Mouse (Mus musculus) liver, embryonic 15.5 days (tissue): Measurements from ENCODE around the gene Ulk1. TPM values are rescaled to one million over a fixed set of nuclear protein-coding genes. Genes with fewer than 3 reads are reported as not detected.
A peak's percentile ranks its signal among the peaks of the same experiment; 100 is the strongest.
"Not testable (repeated sequence)": the region's sequence is repeated elsewhere in the genome, so short reads cannot be mapped to it uniquely, and the experiment has no call there.

Experiments
- ATAC-seq: fragments of 200-750 bp; cut with Nextera tagmentation; 2 replicates; pipeline ENCODE4 v1.8.0; 2017; ENCODE audit warnings: moderate number of reproducible peaks, mild to moderate bottlenecking, moderate library complexity; ENCODE audit not compliant: insufficient read depth
- H3K27ac ChIP-seq: fragments of 300-500 bp; sonication (generic); replicated peaks from 2 replicates; pipeline ENCODE4 v1.5.1; 2015; ENCODE audit warnings: mild to moderate bottlenecking, inconsistent platforms
- H3K27me3 ChIP-seq: fragments of 300-500 bp; sonication (generic); 2 replicates; pipeline ENCODE4 v1.6.1; 2015; ENCODE audit warnings: mild to moderate bottlenecking, inconsistent platforms
- H3K36me3 ChIP-seq: fragments of 300-500 bp; sonication (generic); replicated peaks from 2 replicates; pipeline ENCODE4 v1.6.1; 2015; ENCODE audit warnings: moderate library complexity, mild to moderate bottlenecking, inconsistent platforms
- H3K4me1 ChIP-seq: fragments of 300-500 bp; sonication (generic); replicated peaks from 2 replicates; pipeline ENCODE4 v1.6.1; 2015; ENCODE audit warnings: inconsistent platforms
- H3K4me2 ChIP-seq: fragments of 300-500 bp; sonication (generic); 2 replicates; pipeline ENCODE4 v1.6.1; 2015; ENCODE audit warnings: moderate library complexity, mild to moderate bottlenecking, inconsistent platforms
- H3K4me3 ChIP-seq: fragments of 300-500 bp; sonication (generic); replicated peaks from 2 replicates; pipeline ENCODE4 v1.5.1; 2015; ENCODE audit warnings: mild to moderate bottlenecking, inconsistent platforms
- H3K9ac ChIP-seq: fragments of 300-500 bp; sonication (generic); 2 replicates; pipeline ENCODE4 v1.6.1; 2015; ENCODE audit warnings: moderate library complexity, mild to moderate bottlenecking, inconsistent platforms
- H3K9me3 ChIP-seq: fragments of 300-500 bp; sonication (generic); replicated peaks from 2 replicates; pipeline ENCODE4 v1.6.1; 2016; ENCODE audit warnings: inconsistent platforms
- WGBS: fragments of 180-500 bp; shearing (Covaris S2); methylation state at CpG from one replicate; pipeline ENCODE4 v1.1.7; 2015; ENCODE audit warnings: mixed read lengths; ENCODE audit not compliant: insufficient replicate concordance; 5-methylcytosine and 5-hydroxymethylcytosine counted together
- polyA plus RNA-seq: library from polyadenylated mRNA; unstranded; fragments of >200 nt; fragmentation: Nextera tagmentation; extraction: Ambion mirVana; gene quantifications from 2 replicates; pipeline ENCODE4 v1.2.1, GENCODE M21; 2015

Ulk1 gene
- 11.6 and 15.2 TPM in 2 replicates for polyA plus RNA-seq

- H3K27me3 ChIP-seq, result no peaks in the 10 kb centered on the region
- under 1% methylated on average over 80 of the region's 80 CpGs for WGBS
- peak within 1 kb of the TSS; percentile 99 for H3K9ac ChIP-seq
- H3K4me1 ChIP-seq, result peaks cover 53% of the 10 kb centered on the region
- peaks cover 26% of the 10 kb centered on the region for H3K36me3 ChIP-seq
- H3K9me3 ChIP-seq, result no peaks in the 10 kb centered on the region
- H3K4me2 ChIP-seq, result peak within 1 kb of the TSS; percentile 88
- ATAC-seq, result peak; percentile 85
- peak within 1 kb of the TSS; percentile 96 for H3K4me3 ChIP-seq
- peak within 1 kb of the TSS; percentile 93 for H3K27ac ChIP-seq
Observed at GRCm38 (mm10) chr5:110809667-110810325, at the start of gene Ulk1. TSS of gene Ulk1 (minus strand) at chr5:110810097.

- no peaks in the 10 kb centered on the region for H3K27me3 ChIP-seq
- H3K4me1 ChIP-seq, result no peaks in the 10 kb centered on the region
- no peak overlapping the region for H3K27ac ChIP-seq
- no peak overlapping the region for H3K9ac ChIP-seq
- H3K36me3 ChIP-seq, result peaks cover 98% of the 10 kb centered on the region
- ATAC-seq, result no peak
- 65% methylated on average over 13 of the region's 13 CpGs for WGBS
- H3K4me2 ChIP-seq, result no peak overlapping the region
- H3K9me3 ChIP-seq, result no peaks in the 10 kb centered on the region
- H3K4me3 ChIP-seq, result no peak overlapping the region
Observed at GRCm38 (mm10) chr5:110859013-110859650, 49.2 kb upstream of the Ulk1 start.

GRCm38 (mm10) chr5:110857091-110857490, 47.2 kb upstream of the Ulk1 start:
- H3K27me3 ChIP-seq, result no peaks in the 10 kb centered on the region
- H3K4me3 ChIP-seq, result no peak overlapping the region
- H3K36me3 ChIP-seq, result peaks cover 98% of the 10 kb centered on the region
- no peak overlapping the region for H3K4me2 ChIP-seq
- H3K4me1 ChIP-seq, result no peaks in the 10 kb centered on the region
- 83% methylated on average over 5 of the region's 5 CpGs for WGBS
- no peak overlapping the region for H3K9ac ChIP-seq
- ATAC-seq, result no peak
- no peak overlapping the region for H3K27ac ChIP-seq
- no peaks in the 10 kb centered on the region for H3K9me3 ChIP-seq

GRCm38 (mm10) chr5:110852990-110853389, 43.1 kb upstream of the Ulk1 start:
- Histone ChIP-seq H3K9ac (no peak overlapping the region), H3K27me3 (no peaks in the 10 kb centered on the region), H3K4me1 (no peaks in the 10 kb centered on the region), H3K4me3 (no peak overlapping the region), H3K27ac (no peak overlapping the region), H3K9me3 (no peaks in the 10 kb centered on the region), H3K4me2 (no peak overlapping the region), H3K36me3 (peaks cover 95% of the 10 kb centered on the region)
- WGBS, result 73% methylated on average over 1 of the region's 1 CpGs
- ATAC-seq, result no peak

DNA sequence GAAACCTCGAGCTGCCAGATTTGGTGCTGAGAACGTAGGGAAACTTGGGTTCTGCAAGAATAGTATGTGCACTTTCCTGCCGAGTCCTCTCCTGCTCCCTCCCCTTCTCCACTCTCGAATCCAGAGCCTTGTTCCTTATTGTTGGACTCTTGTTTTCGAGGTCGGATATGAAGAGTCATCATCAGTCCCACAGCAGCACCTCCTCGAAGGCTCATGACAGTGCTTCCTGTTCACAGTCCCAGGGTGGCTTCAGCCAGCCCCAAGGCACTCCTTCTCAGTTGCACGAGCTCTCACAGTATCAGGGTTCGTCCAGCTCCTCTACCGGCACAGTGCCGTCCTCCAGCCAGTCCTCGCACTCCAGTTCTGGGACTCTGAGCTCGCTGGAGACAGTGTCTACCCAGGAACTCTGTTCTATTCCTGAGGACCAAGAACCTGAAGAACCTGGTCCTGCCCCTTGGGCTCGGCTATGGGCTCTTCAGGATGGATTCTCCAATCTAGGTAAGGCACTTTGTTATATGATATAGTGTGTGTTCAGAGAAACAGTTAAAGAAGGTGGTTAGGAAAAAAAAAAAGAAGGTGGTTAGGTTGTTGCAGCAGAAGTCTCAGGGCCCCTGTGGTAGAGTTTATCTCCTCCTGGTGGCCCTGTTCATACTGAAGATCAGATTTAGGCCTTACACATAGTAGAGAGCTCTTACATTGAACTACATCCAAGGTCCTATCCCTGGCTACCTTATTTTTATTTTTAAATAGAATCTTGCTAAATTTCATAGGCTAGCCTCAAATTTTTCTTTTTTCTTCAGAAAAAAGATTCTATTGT, 31.4 kb upstream of the Ulk1 start:
- H3K9me3 ChIP-seq, result no peaks in the 10 kb centered on the region
- peak overlapping the region; percentile 81 for H3K4me3 ChIP-seq
- H3K9ac ChIP-seq, result peak overlapping the region; percentile 37; the same call in 1 of the 2 replicates
- WGBS, result 50% methylated on average over 14 of the region's 14 CpGs
- H3K27me3 ChIP-seq, result no peaks in the 10 kb centered on the region
- peak overlapping the region; percentile 71 for H3K4me2 ChIP-seq
- peak overlapping the region; percentile 90 for H3K27ac ChIP-seq
- peaks cover 56% of the 10 kb centered on the region for H3K36me3 ChIP-seq
- no peak for ATAC-seq
- H3K4me1 ChIP-seq, result peaks cover 53% of the 10 kb centered on the region

- Histone ChIP-seq H3K9me3 (no peaks in the 10 kb centered on the region), H3K4me2 (peak overlapping the region; percentile 71), H3K27me3 (no peaks in the 10 kb centered on the region), H3K9ac (peak overlapping the region; percentile 77), H3K36me3 (peaks cover 48% of the 10 kb centered on the region), H3K27ac (peak overlapping the region; percentile 90), H3K4me3 (peak overlapping the region; percentile 81), H3K4me1 (peaks cover 59% of the 10 kb centered on the region)
- ATAC-seq, result no peak
- under 1% methylated on average over 4 of the region's 4 CpGs for WGBS
Observed at GRCm38 (mm10) chr5:110840465-110840864, 30.6 kb upstream of the Ulk1 start.

GRCm38 (mm10) chr5:110839678-110840365, 29.9 kb upstream of the Ulk1 start, which contains the start of the genes Hscb and Chek2:
TSS of gene Hscb (minus strand) at chr5:110839777.
TSS of gene Chek2 (plus strand) at chr5:110839979.
- peaks cover 66% of the 10 kb centered on the region for H3K4me1 ChIP-seq
- H3K4me2 ChIP-seq, result peak within 1 kb of the TSS; percentile 71
- WGBS, result under 1% methylated on average over 41 of the region's 41 CpGs

GRCm38 (mm10) chr5:110839038-110839677, 29.3 kb upstream of the Ulk1 start:
- peak; percentile 14; the same call in 1 of the 2 replicates for ATAC-seq

More at GRCm38 (mm10) chr5:110839678-110840365, 29.9 kb upstream of the Ulk1 start, which contains the start of the genes Hscb and Chek2:
- Histone ChIP-seq H3K36me3 (peaks cover 42% of the 10 kb centered on the region), H3K9me3 (no peaks in the 10 kb centered on the region), H3K27me3 (no peaks in the 10 kb centered on the region), H3K9ac (peak within 1 kb of the TSS; percentile 87), H3K4me3 (peak within 1 kb of the TSS; percentile 81), H3K27ac (peak within 1 kb of the TSS; percentile 98)
- ATAC-seq, result peak; percentile 83

GRCm38 (mm10) chr5:110838016-110838415, 28.1 kb upstream of the Ulk1 start:
- Histone ChIP-seq H3K36me3 (peaks cover 40% of the 10 kb centered on the region), H3K9ac (peak overlapping the region; percentile 87), H3K4me1 (peaks cover 76% of the 10 kb centered on the region), H3K4me2 (peak overlapping the region; percentile 71), H3K27ac (peak overlapping the region; percentile 98), H3K4me3 (peak overlapping the region; percentile 81)
- not testable (repeated sequence) for H3K27me3 ChIP-seq, ATAC-seq, H3K9me3 ChIP-seq
- WGBS, result 30% methylated on average over 5 of the region's 5 CpGs

More at GRCm38 (mm10) chr5:110839038-110839677, 29.3 kb upstream of the Ulk1 start:
- peak overlapping the region; percentile 87 for H3K9ac ChIP-seq
- no peaks in the 10 kb centered on the region for H3K9me3 ChIP-seq
- 1% methylated on average over 28 of the region's 28 CpGs for WGBS
- H3K4me3 ChIP-seq, result peak overlapping the region; percentile 81
- peaks cover 40% of the 10 kb centered on the region for H3K36me3 ChIP-seq
- peak overlapping the region; percentile 71 for H3K4me2 ChIP-seq
- H3K27me3 ChIP-seq, result no peaks in the 10 kb centered on the region
- peaks cover 71% of the 10 kb centered on the region for H3K4me1 ChIP-seq
- H3K27ac ChIP-seq, result peak overlapping the region; percentile 98

GRCm38 (mm10) chr5:110835959-110836358, 26.1 kb upstream of the Ulk1 start:
- H3K27me3 ChIP-seq, result no peaks in the 10 kb centered on the region
- peak overlapping the region; percentile 87 for H3K9ac ChIP-seq
- peak overlapping the region; percentile 81 for H3K4me3 ChIP-seq
- peaks cover 57% of the 10 kb centered on the region for H3K4me1 ChIP-seq
- ATAC-seq, result peak; percentile 77
- peak overlapping the region; percentile 71 for H3K4me2 ChIP-seq
- whole genome bisulfite sequencing, result 3% methylated on average over 3 of the region's 3 CpGs
- peaks cover 40% of the 10 kb centered on the region for H3K36me3 ChIP-seq
- H3K9me3 ChIP-seq, result no peaks in the 10 kb centered on the region
- H3K27ac ChIP-seq, result peak overlapping the region; percentile 98
